Mouse (Mus musculus) macrophage (primary cell): ENCODE results near the gene Nbr1. TPM values are rescaled to one million over a fixed set of nuclear protein-coding genes. Genes with fewer than 3 reads are reported as not detected.
"Not testable (repeated sequence)": the region's sequence is repeated elsewhere in the genome, so short reads cannot be mapped to it uniquely, and the experiment has no call there.

ENCODE experiments used
- H3K27ac ChIP-seq: fragments of 350-480 bp; formaldehyde crosslinking; 2 replicates; pipeline ENCODE4 v1.9.0; 2021
- H3K36me3 ChIP-seq: fragments of 350-480 bp; formaldehyde crosslinking; 2 replicates; pipeline ENCODE4 v1.9.0; 2021; ENCODE audit errors: inconsistent target
- H3K4me3 ChIP-seq: fragments of 350-480 bp; formaldehyde crosslinking; 2 replicates; pipeline ENCODE4 v1.9.0; 2021; ENCODE audit errors: inconsistent target
- H3K79me2 ChIP-seq: fragments of 350-480 bp; formaldehyde crosslinking; 2 replicates; pipeline ENCODE4 v1.9.0; 2021; ENCODE audit errors: inconsistent target
- WGBS: methylation state at CpG from one replicate; pipeline ENCODE4 v1.1.7; 2026; ENCODE audit warnings: inconsistent platforms; ENCODE audit not compliant: missing documents; 5-methylcytosine and 5-hydroxymethylcytosine counted together
- polyA plus RNA-seq: library from polyadenylated mRNA; stranded (reverse); fragments of 250-400 nt; gene quantifications from 3 replicates; pipeline ENCODE4 v1.2.4, GENCODE M21; 2018; ENCODE audit warnings: inconsistent platforms

The Nbr1 gene
- polyA plus RNA-seq, 1 experiment from 2014 or later: 95.2 TPM

GRCm38 (mm10) chr11:101599156-101599555 is 47.2 kb downstream of the Nbr1 start, which contains the start of gene Gm11634:
Gm11634 (minus strand) TSS chr11:101599256.
- Histone ChIP-seq H3K36me3 (no peaks in the 10 kb centered on the region), H3K27ac (no peak within 1 kb of the TSS), H3K4me3 (no peak within 1 kb of the TSS), H3K79me2 (no peaks in the 10 kb centered on the region)
- WGBS: 83% methylated on average over 6 of the region's 6 CpGs

GRCm38 (mm10) chr11:101602491-101602890 is 50.5 kb downstream of the Nbr1 start:
- no peaks in the 10 kb centered on the region for H3K36me3 ChIP-seq
- H3K4me3 ChIP-seq: no peak overlapping the region
- 10% methylated on average over 3 of the region's 3 CpGs for WGBS
- no peak overlapping the region for H3K27ac ChIP-seq
- no peaks in the 10 kb centered on the region for H3K79me2 ChIP-seq

GRCm38 (mm10) chr11:101604116-101604515 is 52.2 kb downstream of the Nbr1 start:
- H3K36me3 ChIP-seq: no peaks in the 10 kb centered on the region
- 28% methylated on average over 3 of the region's 3 CpGs for WGBS
- no peaks in the 10 kb centered on the region for H3K79me2 ChIP-seq
- H3K27ac ChIP-seq: no peak overlapping the region
- H3K4me3 ChIP-seq: no peak overlapping the region

GRCm38 (mm10) chr11:101604531-101605453 is 52.8 kb downstream of the Nbr1 start:
- H3K27ac ChIP-seq, H3K4me3 ChIP-seq: not testable (repeated sequence)
- WGBS: 1% methylated on average over 24 of the region's 30 CpGs

GRCm38 (mm10) chr11:101607134-101607533 is 55.2 kb downstream of the Nbr1 start:
- not testable (repeated sequence) for H3K79me2 ChIP-seq
- WGBS: 93% methylated on average over 4 of the region's 4 CpGs

More at GRCm38 (mm10) chr11:101604531-101605453, 52.8 kb downstream of the Nbr1 start:
- H3K36me3 ChIP-seq, H3K79me2 ChIP-seq: not testable (repeated sequence)

GRCm38 (mm10) chr11:101610445-101610844 is 58.5 kb downstream of the Nbr1 start:
- no peaks in the 10 kb centered on the region for H3K79me2 ChIP-seq
- H3K4me3 ChIP-seq: no peak overlapping the region
- no peaks in the 10 kb centered on the region for H3K36me3 ChIP-seq
- no peak overlapping the region for H3K27ac ChIP-seq
- WGBS: 8% methylated on average over 11 of the region's 11 CpGs

More at GRCm38 (mm10) chr11:101607134-101607533, 55.2 kb downstream of the Nbr1 start:
- not testable (repeated sequence) for H3K4me3 ChIP-seq, H3K36me3 ChIP-seq, H3K27ac ChIP-seq

GRCm38 (mm10) chr11:101613596-101613995 is 61.6 kb downstream of the Nbr1 start:
- Histone ChIP-seq H3K36me3 (no peaks in the 10 kb centered on the region), H3K4me3 (no peak overlapping the region), H3K79me2 (no peaks in the 10 kb centered on the region), H3K27ac (no peak overlapping the region)
- 94% methylated on average over 6 of the region's 6 CpGs for WGBS

GRCm38 (mm10) chr11:101614116-101614515 is 62.2 kb downstream of the Nbr1 start:
- Histone ChIP-seq H3K79me2 (no peaks in the 10 kb centered on the region), H3K4me3 (no peak overlapping the region), H3K36me3 (no peaks in the 10 kb centered on the region), H3K27ac (no peak overlapping the region)
- WGBS: 85% methylated on average over 4 of the region's 4 CpGs

GRCm38 (mm10) chr11:101615380-101615779 is 63.4 kb downstream of the Nbr1 start:
- Histone ChIP-seq H3K36me3 (no peaks in the 10 kb centered on the region), H3K4me3 (no peak overlapping the region), H3K79me2 (no peaks in the 10 kb centered on the region), H3K27ac (no peak overlapping the region)
- WGBS: 92% methylated on average over 6 of the region's 6 CpGs

GRCm38 (mm10) chr11:101616104-101616503 is 64.2 kb downstream of the Nbr1 start:
- Histone ChIP-seq H3K27ac (no peak overlapping the region), H3K4me3 (no peak overlapping the region), H3K79me2 (no peaks in the 10 kb centered on the region), H3K36me3 (no peaks in the 10 kb centered on the region)
- WGBS: 95% methylated on average over 8 of the region's 8 CpGs

- no peak overlapping the region for H3K27ac ChIP-seq
- no peak overlapping the region for H3K4me3 ChIP-seq
- WGBS: 71% methylated on average over 18 of the region's 18 CpGs
- H3K36me3 ChIP-seq: no peaks in the 10 kb centered on the region
- no peaks in the 10 kb centered on the region for H3K79me2 ChIP-seq
Observed at GRCm38 (mm10) chr11:101616948-101617767, 65.2 kb downstream of the Nbr1 start.

- 36% methylated on average over 8 of the region's 8 CpGs for WGBS
- Histone ChIP-seq H3K4me3 (no peak overlapping the region), H3K79me2 (no peaks in the 10 kb centered on the region), H3K36me3 (no peaks in the 10 kb centered on the region), H3K27ac (no peak overlapping the region)
Observed at GRCm38 (mm10) chr11:101617849-101618248, 65.9 kb downstream of the Nbr1 start.

GRCm38 (mm10) chr11:101618596-101618995 is 66.6 kb downstream of the Nbr1 start:
- H3K27ac ChIP-seq: no peak overlapping the region
- WGBS: 97% methylated on average over 3 of the region's 3 CpGs
- H3K36me3 ChIP-seq: no peaks in the 10 kb centered on the region
- no peaks in the 10 kb centered on the region for H3K79me2 ChIP-seq
- no peak overlapping the region for H3K4me3 ChIP-seq

GRCm38 (mm10) chr11:101620022-101620655 is 68.2 kb downstream of the Nbr1 start:
- H3K79me2 ChIP-seq, H3K4me3 ChIP-seq, H3K36me3 ChIP-seq, H3K27ac ChIP-seq: not testable (repeated sequence)
- WGBS: 85% methylated on average over 10 of the region's 11 CpGs
